Mouse (Mus musculus) ovary, postnatal 14 days (tissue): ENCODE measurements around the gene Hoxd4.

Experiments
- DNase-seq: peaks from one replicate; pipeline ENCODE4 v3.0.0; 2022; ENCODE audit warnings: low spot score

The Hoxd4 gene

DNA sequence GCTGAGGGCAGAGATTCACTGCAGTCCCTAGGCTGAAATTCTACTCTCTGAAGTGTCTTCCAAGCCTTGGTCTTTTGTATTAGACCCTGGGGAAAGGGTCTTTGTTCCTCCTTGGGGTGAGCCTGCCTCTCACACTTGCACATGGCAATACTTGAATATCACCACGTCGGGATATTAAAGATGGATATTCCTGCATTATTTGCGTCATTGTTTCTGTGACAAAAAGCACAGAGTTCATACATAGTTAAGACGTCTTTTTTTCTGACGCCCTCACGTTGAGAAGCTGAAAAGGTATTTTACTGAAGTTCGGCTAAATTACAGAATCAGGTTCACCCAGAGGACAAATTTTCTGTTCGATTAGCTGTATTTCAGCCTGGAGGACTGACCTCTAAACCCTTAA, 18.6 kb downstream of the Hoxd4 start:
- DNase-seq = no peak

DNA sequence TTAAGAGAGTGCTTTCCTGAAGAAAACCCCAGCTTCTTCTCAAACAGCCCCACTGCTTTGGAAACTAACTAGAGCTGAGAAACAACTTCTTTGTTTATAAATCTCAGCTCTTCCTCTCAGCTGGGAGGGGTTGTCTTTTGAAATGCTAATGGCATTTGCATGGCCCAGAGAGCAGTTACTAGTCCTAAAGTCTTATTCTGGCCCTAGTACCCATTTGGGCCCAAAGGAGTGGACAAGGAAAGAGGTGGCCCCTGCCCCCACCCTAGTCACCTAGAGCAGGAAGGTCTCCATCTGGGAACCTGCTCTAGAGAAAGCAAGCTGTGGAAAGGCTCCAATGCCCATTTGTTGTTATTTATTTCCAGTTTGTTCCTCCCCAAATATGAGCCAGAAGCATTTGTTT, 19.3 kb downstream of the Hoxd4 start:
- DNase-seq = no peak

DNA sequence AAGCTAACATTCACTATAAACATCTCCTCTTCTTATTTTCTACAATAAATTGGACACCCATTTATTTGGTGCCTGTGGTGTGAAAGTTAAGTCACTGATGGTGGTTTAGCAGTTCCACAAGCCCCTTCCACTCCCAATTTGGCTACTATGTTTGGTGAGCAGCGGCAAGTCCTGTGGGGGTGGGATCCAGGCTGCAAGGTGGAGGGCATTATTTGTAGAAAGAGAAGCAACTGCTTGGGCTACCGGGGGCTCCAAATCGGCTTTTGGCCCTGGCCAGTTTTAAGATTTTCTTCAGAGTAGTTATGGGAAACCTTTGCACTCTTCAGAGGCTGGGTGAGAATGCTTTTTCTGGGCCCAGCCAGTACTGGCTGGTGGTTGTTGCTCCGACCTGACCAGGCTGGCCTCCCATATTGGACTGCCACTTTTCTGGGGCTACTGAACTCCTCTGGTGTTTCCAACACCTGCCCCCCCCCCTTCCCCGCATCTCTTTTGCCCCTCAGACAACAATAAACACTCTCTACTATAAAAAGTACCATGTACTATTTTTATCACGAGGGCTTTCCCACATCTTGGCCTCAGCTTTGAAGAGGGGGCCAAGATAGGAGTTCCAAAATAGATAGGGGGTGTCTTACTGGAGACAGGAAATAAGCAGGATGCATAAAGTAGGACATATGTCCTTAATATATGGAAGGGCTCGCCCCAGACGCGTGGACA, 20.2 kb downstream of the Hoxd4 start:
- DNase-seq = no peak

DNA sequence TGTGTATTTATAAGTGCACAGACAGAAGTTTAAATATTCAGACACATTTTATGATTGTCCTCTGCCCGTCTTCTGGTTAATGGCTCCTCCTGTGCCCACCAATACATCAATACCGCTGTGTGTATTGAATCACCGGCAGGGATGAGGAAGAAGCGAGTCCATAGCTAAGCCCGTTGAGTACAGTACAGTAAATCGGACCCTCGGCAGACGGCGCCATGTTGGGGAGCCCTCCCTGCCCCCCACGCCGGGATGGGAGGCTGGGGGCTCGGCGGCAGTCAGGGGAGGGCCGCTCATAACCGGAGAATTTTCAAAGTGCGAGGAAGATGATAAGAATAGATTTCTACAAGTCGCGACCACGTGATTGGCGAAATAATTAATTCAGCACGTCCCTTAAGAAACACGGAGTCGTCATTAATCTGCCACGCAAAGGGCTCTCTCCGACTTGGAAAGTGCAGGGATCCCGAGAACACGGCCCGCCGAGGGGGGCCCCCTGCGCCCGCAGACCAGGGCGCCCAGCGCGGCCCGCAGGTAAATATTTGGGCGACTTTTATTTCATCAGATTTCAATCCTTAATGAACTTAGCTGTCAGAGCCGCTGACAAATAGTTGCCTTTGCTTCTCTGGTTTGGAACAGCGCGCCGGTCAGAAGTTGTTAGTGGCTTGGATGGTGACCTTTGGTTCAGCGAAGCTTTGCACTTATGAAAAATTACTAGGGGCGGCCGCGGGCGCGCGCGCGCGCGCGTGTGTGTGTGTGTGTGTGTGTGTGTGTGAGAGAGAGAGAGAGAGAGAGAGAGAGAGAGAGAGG, 21.0 kb downstream of the Hoxd4 start:
- DNase-seq = no peak

DNA sequence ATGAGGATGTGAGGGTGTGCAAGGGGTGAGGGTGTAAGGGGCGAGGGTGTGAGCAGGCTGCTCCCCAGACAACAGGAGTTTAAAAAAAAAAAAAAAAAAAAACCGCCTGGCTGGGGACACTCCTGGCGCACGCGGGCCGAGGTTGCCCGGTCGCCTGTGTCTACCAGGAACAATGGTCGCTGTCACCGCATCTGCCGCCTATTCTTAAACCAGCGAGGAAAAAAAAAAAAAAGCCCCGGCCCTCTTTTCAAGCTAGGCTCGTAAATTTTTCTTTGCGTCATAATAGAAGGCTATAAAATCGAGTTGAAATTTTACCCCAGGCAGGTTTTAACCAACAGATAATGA, 21.6 kb downstream of the Hoxd4 start:
- DNase-seq = no peak

DNA sequence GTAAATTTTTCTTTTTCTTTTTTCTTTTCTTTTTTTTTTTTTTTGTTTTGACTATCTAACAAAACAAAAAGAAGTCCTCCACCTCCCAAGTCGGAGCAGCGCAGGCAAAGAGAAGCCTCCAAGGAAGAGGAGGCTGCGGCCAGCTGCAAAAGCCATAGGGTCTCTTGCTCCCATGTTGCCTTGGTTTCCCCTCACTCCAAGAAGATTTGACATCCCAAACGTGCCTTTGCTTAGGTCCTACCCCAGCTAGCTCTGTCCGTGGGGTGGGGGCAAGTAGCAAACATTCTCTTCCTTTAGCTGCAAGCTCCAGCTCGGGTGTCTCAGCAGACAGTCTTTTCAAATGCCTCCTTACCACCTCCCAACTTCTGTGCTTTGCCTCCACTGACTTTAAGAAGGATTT, 22.0 kb downstream of the Hoxd4 start:
- DNase-seq = no peak

DNA sequence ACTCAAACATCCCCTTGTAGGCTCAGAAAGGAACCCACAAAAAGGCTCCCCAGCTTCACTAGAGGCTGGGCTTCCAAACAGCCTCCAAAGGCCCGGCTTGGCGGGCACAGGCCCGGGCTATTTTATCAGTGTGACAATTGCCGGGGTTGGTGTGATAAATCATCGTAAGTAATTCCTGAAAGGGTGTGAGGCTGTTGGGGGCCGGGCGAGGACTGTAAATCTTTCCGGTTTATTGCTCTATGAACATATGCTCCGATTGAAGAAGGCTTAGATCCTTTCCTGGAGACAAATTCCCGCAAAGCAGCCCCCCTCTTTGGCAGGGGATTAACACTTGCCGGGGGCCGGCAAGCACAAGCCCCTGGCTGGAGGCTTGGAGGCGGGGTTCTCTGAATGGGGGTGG, 22.7 kb downstream of the Hoxd4 start:
- DNase-seq = no peak

DNA sequence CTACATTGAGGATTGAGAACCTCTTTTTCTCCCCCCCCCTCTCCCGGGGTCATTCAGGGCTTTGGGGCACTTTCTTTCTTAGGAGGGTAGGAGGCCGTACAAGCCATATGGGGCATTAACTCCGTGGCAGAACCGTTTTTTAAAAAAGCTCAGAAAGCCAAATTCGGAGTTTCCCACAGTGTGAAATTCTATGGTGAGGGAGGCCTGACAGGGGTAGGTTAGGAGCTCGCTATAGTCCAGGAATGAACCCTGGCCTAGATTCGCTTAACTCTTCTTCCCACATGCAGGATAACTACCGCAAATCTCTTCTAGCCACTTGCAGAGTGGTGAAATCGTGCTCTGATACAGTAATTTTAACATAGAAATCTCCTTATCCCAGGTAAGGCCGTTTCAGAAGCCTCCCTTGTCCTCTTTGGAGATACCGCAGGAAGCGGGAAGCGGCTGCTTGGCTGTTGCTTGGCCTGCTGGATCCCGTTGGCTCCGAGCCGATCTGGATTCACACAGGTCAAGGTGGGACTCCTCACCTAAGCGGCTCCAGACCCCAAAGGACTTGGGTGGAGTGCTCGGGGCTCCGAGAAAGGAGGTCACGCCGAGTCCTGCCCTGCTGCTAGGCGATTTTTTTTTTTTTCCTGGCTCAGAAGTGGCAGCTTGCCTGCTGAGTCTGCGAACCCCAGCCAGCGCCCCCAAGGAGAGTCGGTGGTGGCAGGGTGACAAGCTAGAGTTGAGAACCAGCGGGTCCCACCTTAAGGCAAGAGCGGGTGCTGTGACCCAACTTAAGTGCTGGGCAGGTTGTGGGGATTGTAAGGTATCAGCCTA, 23.5 kb downstream of the Hoxd4 start:
- no peak for DNase-seq

DNA sequence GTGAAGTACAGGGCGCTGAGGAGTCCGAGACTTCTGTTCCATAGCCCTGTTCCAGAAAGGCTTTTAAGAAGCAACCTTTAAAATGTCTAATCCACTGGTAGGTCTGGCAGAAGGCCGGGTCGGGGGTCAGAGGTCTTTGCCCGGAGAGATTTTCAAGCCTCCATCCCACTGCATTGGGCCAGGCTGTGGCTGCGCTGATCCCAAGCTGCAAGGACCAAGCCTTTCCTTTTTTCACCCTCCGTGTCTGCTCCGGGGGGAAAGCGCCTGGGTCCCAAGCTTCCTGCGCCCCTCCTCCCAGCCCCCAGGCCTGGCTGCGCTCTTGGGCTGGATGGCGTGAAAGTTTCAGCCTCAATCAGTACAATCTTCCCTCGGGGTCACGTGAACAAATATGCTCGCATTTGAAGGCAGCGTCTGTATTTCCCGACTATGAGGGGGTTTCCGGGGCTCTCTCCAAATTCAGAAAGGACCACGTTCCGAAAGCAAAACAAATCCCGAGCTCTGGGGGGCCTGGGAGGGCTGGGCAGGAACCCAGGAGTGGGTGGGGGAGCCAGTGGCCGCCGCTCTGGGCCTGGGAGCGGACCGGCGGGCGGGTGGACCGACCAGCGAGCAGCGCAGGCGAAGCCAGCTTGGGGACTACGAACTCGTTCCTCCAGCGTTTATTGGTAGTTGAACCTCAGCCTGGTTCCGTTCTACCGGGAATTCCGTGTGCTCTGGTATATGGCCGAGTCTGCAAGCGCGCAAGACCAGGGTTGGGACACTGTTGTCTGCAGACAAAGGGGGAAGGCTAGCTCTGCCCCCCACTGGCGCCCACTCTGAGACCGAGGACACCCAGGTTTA, 24.3 kb downstream of the Hoxd4 start:
- DNase-seq = no peak

DNA sequence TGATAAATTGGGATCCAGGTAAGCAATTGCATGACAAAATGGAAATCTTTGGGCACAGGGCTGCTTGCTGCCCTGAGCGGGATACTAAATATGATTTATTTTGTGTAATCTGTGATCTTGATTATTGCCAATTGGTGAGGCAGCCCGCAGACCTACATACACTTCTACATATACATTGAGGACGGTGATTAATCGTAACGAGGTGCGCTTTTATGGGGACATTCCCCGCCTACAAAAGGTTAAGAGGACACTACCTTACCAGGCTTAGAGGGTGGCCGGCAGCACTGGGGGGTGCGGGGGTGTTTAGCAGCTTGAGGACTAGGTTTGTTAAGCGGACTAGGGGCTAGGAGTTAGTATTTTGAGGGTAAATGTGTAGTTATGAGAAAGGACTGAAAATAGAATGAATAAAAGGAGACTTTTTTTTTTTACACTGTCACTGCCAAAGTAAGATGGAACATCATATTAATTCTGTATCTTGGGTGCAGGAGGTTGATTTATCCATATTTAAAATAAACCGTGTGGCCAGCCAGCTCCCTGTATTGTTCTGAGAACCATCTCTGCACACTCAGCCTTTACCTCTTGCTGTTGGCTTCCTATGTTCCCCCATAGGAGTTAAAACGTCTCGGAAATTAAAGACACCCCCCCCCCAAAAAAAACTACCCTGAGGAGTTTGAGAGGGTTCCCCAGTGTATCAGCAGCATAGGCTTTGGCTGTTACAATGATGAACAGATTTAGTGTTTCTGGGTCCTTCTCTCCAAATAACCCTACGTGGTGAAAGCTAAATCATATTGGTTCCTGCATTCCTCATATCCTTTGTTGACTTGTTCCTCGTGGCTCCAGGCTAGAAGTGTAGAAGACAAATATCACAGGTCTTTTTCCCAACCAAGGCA, 25.2 kb downstream of the Hoxd4 start:
- no peak for DNase-seq

DNA sequence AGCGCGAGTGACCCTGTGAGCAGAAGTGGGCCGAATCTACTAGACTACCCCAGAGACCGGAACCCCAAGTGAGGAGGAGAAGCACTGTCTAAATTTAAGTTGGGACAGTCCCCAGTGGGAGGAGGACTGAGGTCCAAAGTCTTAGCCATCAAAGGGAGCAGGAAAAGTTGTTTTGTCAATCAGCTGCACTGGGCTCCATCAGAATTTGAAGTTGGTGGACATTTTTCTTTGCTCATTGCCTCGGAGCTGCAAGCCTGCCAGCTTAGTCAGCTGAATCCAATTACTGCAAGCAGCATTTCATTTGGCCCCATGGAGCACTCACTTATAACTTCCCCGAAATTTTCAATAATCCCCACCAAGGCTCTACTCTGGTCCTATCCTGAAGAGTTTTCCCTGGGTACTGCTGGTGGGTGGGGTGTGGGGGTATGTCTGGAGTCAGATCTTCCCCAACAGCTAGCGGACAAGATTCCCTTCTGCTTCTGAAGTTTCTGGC, 25.9 kb downstream of the Hoxd4 start:
- no peak for DNase-seq

DNA sequence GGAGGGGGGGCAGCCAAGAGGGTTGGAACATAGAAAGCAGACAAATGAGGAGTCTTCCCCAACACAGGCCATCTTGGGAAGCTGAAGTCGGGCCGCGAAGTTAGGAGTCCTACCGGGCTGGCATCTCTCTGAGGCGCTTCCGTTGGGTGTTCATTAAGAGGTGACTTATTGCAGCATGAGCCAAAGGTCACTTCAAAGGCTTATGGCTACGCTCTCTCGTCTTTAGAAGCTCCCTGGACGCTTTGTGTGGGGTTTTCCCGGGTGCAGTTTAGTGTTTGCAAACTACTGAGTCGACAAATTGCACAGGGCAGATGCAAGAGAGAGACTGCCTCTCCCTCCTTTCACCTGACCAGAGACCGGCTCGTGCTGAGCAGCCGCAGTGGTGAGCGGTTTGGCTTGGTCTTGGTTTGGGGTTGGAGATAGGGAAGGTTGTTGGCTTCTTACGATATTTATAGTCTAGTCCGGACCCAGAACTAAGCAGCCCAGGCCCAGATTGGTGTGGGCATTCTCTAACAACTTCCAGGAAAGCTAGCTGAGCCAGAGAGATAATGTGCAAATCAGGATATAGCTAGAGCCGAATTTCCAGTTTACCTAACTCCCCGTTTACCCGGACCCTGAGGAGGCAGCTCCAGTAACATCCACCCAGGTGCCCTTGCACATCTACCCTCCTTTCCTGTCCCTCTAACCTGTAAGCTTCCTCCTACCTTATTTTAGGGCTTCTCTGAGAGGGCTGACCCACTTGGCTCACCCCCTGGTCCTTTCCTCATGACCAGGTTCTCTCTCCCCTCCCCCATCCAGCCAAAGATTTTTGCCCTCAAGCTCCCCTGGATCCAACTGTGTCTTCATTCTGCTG, 27.1 kb downstream of the Hoxd4 start:
- DNase-seq = no peak

DNA sequence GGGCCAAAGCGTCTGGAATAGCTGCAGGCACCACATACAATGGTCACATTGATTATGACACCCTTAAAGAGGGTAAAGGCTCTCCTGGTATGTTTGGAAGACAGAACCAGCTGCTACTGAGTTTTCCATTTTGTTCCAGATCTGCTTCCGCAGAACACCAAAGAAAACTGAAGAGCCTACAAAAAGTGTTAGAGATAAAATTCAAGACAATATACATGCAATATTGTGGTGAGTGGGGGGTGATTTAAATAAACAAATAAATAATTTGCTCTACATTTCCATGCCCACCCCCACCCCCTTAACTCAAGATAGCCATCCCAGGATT, 27.7 kb downstream of the Hoxd4 start:
- DNase-seq = no peak

DNA sequence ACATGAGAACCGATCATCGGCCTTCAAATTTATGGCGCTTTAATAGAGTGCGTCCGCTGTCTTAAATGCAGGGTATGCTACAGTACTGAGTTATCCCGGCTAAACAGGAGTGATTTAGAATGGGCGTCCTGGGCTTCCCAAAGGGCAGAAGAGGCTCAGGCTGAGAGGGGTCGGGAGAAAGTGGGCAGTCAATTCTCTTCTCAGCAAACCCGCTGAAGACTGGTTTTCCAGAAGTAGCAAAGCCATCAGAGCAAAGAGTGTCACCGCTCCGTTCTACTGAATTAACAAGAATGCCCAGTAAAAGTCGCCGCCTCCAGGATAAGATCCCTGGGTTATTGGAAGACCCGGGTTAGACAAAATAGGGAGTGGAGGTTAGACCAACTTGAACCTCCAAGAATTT, 28.1 kb downstream of the Hoxd4 start:
- no peak for DNase-seq

DNA sequence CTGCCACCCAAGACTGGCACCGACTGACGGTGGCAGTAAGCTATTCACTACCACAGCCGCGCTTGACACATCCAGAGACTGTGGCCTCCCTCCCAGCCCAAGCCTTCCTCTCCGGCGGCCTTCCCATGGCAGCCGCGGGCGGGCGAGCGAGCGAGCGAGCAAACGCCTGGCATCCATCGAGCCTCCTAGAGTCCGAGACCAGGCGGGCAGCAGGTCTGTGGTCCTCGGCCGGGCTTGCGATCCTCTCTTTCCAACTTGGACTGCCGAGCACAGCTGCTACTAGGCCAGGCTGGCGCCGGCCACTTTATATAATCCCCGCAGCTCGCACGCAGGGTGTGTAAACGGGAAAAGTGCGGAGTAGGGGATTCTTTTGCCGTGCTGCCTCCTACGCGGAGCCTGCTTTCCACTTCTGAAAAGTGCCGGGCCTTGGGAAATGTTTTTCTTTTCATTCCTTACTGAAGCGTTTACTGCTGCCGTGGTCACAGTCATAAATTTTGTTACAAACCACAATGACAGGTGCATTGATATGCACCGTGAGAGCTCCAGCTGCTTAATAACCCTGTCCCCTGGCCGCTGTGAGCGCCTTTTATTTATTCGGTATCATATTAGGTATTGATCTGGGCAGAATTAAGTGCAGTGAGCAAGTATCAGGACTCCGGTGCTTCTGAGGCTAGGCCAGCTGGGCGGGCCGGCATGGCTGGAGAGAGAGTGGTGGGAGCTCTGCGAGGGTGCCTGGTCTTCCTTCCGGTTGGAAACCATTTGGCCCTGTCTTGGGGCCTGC, 28.8 kb downstream of the Hoxd4 start:
- DNase-seq = no peak

DNA sequence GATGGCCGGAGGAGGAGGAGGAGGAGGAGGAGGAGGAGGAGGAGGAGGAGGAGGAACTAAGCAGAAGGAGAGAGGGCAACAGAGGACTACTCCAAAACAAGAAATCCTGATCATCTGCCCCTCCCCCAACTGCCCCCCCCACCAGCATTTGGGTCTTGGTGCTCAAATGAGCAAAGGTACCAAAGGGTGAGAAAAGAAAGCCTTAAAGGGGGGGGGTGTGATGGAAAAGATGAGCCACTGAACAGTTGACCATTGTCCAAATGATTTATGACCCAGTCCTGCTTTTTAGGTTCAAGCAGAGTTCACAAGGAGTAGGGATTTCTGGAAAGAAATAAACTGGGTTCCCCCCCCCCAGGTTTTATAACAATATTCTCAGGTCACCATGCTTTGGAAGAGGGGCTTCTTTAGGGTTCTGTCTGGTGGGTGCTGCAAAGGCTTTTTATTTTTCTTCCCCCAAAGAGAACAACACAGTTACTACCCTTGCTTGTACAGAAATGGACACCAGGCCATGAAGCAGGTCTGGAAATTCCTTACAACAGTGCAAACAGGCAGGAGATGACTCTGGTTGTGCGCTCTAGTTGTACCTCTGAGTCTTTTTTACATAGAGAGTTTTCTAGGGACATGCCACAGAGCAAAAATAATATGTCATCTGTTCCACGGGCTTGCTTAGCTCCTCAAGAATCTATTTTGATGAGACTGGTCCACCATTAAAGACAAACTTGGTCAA, 29.7 kb downstream of the Hoxd4 start:
- DNase-seq = no peak

DNA sequence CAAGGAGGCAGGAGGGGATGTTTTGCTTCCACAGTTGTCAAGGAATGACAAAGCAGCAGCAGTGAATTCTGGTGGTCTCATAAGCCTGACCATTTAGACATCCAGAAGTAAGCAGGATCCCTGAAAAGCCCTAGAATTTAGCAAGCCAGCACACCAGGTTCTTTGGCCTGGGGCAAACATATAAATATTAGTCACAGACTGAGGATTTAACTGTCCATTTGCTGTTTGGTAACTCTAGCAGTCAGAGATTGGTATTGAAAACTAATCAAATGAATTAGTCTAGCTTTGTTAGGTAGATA, 30.2 kb downstream of the Hoxd4 start:
- DNase-seq = no peak

DNA sequence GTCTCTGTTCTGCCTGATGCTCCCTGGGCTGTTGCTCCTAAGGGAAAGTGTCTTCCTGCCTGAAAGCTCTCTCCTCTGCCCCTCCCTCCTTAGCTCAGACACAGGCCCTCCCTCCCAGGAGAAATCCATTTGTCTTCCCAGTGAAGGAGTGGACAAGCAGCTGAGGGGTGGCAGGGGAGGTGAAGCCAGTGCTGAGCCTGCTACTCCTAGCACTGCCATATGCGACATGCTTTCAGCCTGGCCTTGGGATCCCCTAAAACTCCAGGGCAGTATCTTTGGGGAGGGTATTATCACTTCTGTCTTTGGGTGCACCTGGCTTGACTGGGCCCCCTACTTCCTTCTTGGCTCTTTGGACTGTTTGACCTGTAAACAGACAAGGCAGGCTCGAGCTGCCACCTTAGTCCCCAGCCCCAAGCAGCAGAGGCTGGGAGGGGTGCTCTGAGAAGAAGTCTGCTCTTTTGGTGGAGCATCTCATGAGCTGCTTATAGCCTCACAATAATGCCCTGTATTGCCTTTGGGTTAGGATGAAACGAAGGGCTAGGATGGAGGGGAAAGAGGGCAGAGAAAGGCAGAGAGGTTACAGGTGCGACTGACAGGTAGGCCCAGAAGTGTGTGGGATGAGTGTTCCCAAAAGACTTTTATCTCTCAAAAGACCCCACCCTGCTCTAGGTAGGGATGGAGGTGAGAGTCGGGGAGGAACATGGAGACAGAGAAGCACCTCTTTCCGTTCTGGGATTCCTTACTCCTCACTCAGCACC, 34.0 kb downstream of the Hoxd4 start:
- DNase-seq = no peak
